Mouse (Mus musculus) spleen, postnatal 36 days (tissue): ENCODE results near the gene Cd248.
"Not testable (repeated sequence)": the region's sequence is repeated elsewhere in the genome, so short reads cannot be mapped to it uniquely, and the experiment has no call there.

Experiments
- DNase-seq, 2 experiments: peaks; one replicate each; pipeline ENCODE4 v3.0.0; 2022; ENCODE audit warnings: low spot score in 2 of 2, mixed read lengths in 1 of 2

Cd248 gene

DNA sequence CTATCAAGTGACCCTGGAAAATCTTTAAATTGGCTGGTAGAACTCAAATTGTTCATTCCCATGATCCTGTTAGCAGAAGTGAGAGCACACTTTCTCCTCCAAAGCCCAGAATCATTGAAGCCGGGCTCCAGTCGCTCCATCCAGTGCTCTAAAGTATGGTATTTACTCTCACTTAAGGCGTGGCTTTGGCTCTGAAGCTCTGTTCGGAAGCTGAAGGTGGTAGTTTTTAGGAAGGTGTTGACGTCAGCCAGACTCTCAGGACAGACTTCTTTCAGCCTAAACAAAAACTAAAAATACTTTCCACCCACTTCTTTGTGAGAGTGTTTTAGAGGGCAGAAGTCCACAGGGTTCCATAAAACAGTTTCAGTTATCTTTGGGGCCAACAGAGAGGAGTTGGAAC lies 5.6 kb downstream of the Cd248 start:
- no peak for DNase-seq

DNA sequence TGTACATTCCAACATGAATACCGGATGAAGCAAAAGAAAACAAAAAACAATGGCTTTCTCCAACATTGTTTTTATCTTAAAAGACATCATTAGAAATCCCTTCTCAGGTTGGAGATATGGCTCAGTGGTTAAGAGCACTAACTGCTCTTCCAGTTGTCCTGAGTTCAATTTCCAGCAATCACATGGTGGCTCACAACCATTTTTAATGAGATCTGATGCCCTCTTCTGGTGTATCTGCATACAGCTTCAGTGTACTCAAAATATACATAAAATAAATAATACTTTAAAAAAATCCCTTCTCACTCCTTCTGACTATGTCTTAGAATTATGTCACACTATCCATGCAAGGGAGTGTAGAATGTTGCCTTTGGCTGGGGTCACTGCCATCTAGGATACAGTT lies 11.4 kb downstream of the Cd248 start:
- DNase-seq = no peak

DNA sequence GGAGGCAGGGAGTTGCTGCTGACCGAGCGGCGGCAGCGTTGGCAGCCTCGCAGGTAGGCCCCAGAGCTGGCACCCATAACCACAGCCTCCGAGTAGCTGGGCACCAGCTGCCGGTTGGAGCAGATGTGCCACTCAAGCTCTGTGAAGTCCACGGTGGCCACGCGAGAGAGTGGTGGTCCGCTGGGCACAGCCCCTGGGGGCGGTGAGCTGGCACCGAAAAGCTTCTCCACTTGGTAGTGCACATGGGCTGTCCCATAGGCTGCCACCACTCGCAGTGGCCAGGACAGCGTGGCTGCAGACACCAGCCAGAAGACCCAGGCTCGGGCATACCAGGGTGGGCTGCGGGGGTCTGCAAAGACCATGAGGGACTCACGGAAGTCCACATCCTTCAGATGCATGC lies 14.1 kb downstream of the Cd248 start:
- DNase-seq = no peak

DNA sequence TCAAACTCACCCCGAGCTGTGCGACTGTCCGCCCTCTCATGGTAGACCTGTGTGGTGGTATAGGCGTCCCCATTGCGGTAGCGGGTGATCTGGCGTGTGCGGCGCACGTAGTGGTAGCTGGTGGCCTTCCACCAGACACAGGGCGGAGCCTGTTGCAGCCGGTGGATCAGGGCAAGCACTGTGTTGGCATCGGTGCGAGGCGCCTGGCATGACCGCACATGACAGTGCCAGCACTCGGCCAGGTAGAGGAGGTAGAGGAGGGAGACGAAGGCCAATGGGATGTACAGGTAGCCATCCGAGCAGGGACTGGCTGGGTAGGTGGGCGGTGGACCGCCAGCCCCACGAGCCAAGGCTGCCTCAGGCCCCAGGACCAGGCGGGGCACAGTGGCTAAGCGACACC lies 14.7 kb downstream of the Cd248 start:
- DNase-seq = no peak

DNA sequence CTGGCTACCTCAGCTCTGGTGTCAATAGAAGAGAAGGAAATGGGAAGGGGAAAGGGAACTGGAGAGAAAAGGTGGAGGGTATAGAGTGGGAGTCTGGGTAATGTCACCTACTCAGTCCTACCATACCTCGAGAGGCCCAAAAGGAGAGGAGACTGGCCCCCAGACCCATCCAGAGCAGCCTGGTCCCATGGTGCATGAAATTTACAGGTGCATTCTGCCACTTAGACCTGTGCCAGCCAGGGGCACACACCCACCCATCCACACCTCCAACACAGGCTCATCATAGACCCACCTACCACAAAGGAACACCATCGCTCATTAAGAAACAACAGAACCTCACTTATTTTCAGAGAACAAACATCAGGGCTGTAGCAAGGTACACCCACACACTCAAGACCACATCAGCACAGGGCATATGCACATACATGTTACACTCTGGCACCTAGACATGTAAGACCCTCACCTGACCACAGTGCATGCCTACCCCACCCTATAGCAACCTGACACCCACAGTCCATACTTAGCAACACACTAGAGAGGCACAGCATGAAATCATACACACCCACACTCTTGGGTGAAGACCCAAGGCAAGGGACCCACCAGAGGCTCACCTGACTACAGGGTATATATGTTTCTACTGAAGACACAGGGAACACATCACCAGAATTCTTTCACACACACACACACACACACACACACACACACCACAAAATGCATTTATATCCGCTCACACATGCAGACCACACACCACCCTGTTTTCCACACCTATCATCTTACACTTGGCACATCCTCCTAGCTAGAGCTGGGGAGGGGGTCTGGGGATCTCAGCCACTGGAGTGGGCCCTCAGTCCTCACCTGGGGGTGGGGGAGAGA lies 16.3 kb downstream of the Cd248 start:
- no peak for DNase-seq

DNA sequence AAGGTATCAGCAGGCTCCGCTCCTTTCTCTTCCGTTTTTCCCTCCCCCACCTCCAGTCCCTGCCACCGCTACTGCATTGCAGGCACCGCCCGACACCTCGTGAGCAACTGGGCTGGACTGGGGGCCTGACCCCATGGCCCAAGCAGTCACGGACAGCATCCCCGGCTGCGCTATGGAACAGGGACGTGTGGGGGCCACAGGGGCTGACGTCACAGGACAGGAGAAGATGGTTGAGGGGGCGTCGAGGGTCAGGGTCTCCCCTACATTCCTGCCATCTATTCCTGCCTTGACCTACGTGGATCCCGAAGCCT lies 16.9 kb downstream of the Cd248 start:
- DNase-seq = no peak

DNA sequence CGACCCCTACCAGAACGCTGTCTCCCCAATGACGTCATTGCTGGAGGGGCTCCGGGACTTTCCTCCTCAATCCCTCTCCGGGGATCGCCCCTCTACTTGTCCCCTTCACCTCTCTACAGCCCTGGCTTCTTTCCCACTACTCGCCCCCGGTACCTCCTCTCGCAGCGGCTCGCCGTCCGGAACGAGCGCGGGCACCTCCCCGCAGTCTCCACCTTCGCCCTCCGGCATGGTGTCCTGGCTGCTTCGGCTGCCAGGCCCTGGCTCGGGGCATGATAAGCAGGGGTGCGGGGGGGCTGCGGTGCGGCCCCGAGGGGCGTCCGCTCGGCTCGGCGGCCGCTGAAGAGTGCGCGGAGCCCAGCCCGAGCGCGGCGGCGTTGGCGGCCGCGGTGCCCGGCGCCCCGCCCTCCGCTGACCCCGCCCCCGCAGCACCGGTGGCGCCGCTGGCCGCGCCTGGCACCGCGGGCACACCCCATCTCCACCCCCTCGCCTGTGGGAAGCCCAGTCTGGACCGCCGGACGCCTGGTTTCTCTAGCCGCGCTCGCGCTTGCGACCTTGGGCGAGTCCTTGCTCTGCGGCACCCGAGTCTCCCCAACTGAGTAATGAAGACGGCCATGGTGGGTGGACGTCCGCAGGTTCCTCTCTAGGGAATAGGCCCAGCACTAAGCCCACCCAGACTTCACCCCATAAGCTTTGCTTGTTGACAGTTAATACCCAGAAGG lies 17.4 kb downstream of the Cd248 start, which contains the start of gene Tmem151a:
Gene Tmem151a (minus strand): TSS at position 387 of the 719 bp plus-strand sequence.
- peak in 1 of 2 experiments; percentile 36 for DNase-seq

DNA sequence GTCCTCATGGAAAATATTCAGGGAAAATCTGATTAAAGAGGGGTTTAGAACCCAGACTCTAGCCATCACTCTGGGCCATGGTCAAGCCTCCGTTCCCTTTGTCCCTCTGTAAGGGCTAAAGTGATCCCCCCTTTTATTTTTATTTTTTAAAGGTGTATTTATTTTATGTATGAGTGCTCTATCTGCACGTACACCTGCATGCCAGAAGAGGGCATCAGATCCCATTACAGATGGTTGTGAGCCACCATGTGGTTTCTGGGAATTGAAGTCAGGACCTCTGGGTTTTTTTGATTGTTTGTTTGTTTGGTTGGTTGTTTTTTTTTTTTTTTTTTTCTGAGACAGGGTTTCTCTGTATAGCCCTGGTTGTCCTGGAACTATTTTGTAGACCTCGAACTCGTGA lies 18.7 kb downstream of the Cd248 start:
- DNase-seq = not testable (repeated sequence)

DNA sequence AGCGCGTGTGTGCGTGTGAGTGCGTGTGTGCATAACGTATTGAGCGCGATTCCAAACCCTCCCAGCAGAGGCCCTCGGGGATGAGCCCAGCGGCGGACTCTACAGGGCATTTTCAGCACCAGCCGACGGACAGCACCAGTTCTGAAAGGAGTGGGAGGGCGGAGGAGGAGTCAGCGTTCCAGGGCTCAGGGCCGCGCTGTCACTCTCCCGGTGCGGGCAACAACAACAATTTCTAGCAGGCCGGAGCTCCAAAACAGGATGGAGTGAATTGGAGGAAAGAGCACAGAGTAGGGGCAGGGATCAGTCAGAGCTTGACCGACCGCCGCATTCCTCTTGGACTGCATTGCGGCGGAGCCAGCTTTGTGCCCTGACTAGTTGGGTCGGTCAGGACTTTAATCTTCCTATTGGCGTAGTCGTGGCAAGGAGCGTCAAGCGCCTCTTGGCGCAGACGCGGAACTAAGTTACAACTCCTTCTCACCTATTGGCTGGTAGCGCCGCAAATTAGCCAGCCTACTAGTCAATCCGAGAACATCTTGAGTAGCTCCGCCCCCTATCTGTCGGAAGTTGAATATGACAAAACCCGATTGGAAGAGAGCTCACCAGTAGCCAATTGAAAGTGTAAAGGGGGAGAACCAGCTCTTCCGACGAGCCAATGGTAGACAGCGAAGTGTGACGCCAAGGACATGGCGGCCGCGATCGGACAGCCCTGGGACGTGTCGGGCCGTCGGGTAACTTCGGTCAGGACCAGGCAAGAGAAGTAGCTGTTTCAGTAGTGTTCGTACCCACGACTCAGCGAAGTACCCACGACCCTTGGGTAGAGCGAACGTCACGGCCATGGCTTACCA lies 20.2 kb downstream of the Cd248 start, which contains the start of gene Yif1a:
Gene Yif1a (plus strand): TSS at position 655 of the 845 bp plus-strand sequence.
- DNase-seq = peak; percentile 96 to 97

DNA sequence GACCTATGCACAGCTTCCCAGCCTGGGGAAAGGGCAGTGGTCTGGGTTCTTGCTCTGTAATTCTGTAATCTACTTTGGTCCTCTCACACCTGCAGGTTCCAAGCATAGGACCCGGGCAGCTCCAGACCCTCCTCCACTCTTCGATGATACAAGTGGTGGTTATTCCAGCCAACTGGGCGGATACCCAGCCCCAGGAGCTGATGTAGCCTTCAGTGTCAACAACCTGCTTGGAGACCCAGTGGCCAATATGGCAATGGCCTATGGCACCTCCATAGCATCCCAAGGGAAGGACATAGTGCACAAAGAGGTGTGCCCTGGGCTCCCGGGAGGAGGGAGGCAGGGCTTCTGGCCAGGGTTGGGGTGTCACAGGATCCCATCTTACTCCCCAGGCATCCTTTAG lies 21.4 kb downstream of the Cd248 start:
- DNase-seq = no peak

DNA sequence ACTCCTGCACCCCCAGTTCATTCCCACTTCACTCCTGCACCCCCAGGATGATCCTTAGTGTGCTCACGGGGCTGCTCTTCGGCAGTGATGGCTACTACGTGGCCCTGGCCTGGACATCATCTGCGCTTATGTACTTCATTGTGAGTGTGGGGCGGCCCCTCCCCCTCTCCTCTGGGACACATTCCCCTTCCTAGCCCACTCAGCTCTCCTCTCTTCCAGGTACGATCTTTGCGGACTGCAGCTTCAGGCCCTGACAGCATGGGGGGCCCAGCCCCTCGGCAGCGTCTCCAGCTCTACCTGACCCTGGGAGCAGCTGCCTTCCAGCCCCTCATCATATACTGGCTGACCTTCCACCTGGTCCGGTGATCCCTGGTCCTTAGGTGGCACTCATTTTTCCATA lies 24.2 kb downstream of the Cd248 start:
- no peak for DNase-seq

DNA sequence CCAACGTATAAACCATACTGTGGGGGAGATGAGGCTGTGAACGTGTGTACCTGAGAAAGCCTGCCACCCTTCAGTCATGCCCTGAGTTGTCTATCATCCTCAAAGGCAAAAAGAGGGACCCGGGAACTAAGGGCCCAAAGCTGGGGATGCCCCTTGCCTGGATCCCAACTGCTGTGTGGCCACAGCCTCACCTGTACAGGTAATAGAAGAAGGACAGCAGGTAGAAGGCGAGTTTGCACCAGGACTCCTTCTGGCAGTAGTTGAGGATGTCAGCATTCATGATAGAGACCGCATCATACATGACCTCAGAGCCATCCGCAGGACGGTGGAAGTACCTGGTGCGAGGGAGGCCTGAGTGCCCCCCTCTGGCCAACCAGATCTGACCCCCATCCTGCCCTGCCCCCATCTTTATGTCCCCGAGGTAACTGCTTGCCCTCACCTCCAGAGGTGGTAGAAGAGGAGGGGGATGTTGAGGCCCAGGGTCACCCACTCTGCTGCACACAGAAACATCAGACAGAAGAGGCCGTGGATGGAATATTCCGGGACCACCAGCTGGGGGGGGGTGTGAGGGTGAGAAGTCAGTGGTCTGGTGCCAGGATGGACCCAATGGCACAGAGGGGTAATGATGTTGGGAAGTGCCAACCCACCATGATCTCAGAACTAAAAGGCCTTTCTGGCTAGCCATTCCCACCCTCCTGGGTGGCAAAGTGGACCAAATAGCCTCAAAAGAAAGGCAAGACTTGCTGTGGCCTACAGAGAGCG lies 25.8 kb downstream of the Cd248 start:
- DNase-seq = no peak

DNA sequence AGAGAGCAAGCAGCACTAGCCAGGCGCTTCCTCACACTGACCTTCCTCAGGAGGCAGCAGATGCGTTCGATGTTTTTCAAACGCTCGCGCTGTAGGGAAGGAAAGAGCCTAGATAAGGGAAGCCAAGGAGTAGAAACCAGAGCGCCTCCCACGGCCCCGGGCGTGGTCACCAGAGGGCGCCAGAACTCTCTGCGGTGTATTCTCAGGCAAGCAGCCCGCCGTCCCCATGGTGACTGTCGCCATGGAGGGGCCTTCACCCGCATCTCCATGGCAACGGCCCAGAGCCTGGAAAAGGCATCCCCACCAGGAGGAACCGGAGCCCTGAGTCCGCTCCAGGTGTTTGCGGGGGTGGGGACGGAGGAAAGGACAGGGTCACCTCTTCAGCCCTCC lies 26.4 kb downstream of the Cd248 start:
- peak; percentile 77 to 81 for DNase-seq

DNA sequence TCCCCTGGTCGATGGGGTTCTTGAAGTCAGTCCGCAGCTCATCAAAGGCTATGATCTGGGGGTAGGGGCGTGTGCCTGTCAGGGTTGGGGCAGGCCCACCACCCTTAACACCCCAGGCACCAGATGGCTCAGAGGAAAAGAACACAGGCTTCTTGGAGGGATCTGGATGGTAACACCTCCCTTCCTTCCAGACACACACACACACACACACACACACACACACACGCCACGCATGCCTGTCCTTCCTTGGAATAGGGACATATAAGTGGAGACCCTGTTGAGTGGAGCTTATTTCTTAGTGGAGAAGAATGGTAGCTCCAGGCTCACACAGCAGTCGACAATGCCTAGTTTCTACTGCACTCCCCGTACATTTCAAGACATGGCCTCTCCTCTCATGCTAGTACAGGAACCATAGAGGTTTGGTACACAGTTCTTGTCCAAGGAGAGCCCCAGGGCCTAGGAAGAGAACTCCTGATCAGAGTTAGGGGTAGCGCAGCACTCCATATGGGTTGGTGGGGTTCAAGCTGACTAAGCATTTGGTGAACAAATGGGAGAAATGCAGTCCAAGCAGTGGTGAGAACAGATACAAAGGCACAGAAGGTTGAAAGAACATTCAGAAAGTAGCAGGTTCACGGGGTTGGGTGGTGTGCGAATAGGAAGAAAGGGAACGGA lies 27.0 kb downstream of the Cd248 start:
- no peak for DNase-seq

DNA sequence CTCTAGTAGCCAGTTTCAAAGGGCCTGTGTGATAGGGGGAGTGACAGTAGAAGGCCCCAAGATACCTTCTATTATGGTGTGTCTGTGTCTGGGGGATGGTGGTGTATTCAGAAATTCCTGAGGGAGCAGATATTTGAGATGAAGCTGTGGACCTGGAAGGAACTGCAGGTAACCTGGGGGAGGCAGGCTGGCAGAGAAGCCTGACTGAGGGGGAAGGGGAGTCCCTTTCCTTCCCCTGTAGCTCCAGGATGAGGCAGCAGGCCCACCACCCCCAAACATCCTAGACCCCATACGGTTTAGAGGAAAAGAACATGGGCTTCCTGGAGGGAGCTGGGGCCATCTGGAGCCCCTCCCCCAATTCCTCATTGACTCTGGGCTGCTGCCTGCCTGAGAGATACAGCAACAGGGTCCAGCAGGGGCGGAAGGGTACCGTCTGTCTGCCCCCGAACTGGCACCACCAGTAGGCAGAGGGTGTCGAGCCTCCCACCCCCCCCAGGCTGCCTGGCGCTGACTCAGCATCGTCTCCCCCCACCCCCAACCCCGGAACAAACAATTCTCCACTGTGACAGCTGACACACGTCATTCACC lies 28.1 kb downstream of the Cd248 start:
- no peak for DNase-seq

DNA sequence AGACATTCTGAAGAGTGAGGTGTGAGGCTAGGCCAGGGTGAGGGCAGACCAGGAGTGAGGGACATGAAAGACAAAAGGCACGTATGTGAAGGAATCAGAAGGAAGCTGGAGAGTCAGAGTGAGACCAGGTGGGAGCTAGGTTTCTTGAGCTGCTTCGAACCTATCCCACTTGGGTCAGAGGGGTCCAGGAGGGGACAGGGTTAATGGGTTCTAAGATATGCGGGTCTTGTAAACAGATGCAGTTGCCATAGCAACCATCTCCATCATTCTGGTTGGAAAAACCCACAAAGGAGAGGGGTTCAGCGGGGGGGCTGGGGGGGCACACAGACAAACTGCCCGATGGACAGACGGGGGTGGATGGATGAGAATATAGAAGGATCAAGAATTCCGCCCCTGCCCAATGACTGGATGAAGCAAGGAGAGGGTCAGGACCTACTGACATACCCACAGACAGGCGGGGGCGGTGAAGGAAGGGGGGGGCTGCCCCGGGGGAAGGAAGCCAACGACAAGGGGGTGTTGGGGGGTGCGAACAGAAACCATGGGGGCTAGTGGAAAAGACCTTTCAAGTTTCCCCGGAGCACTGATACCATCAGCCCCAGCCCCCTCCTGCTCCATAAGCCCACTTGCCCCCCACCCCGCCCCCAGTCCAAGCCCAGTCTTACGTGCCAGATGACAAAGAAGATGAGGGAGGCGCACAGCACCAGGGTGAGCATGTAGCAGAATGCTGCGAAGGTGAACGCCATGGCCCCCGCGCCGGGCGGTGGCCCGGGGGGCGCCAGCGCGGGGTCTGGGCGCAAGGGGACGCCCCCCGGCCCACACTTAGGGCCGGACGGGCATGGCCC lies 29.9 kb downstream of the Cd248 start:
- no peak for DNase-seq

DNA sequence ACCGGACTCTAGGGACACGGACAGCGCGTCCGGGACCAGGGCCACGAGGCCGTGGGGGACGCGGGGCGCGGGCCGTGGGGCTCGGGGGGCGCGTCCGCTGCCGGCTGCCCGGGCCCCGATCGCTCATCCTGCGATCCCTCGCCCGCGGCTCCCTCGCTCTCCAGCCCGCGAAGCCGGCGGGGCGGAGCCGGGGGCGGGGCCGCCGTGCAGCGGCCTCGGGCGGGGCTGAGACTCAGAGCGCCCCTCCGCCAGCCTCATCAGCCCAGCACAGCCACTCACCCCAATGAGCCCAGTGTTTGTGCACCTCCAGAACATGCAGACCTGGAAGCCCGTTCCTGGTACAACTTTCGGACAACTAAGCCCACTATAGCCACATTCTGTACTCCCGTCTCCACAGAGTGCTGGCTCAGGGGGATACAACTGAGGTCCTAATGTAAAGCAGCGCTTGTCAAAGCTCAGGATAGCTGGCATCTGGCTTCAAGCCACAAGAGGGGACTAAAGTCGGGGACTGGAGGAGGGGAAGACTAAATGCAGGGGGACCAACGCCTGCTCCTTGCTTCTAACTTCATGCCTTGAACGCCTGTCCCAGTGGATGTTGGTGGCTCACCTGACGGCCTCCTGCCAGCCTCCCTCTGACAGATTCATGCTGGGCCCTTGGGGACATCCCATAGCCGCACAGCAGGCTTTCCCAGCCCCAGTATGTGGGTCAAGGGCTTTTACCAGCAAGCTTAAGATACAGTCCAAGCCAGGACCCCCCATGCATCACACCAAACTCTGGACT lies 30.7 kb downstream of the Cd248 start, which contains the start of gene Cnih2:
Gene Cnih2 (minus strand): TSS at position 159 of the 781 bp plus-strand sequence.
- DNase-seq = peak in 1 of 2 experiments; percentile 41

DNA sequence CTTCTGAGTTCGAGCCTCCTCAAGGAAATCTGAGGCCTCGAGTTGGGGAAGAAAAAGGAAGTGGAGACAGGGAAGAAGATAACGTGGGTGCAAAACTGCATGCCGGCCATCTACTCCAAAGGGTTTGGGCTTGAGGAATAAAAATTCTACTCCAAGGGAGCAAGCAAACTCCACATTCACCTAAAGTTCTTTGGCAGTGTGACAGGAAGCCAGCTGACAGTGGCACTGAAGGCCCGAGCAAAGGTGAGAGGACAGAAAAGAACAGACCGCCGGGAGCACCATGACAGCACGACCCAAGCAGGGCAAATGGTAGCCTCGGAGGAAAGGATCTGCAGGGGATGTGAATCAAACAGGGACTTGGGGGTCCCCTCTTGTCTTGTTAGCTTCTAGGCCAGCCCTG lies 38.2 kb downstream of the Cd248 start:
- DNase-seq = no peak

DNA sequence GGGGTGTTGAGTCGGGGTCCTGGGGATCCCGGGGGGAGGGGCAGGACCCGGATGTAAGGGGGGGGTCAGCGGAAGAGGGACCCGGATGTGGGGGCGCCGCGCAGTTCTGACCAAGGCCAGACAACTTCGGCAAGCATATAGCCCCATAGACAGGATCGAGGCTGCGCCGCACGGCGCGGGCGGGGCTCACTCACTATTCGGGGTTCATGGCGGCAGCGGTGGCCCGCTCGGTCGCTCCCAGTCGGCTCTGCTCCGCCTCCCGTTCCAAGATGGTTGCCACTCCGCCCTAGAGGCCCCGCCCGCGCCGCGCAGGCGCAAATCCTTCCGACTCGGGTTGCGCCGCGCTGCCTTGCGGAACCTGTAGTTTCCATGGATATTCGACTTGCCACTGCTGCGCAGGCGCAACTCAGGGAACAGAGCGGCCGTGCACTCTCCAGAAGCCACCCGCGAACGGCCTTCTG lies 38.9 kb downstream of the Cd248 start, which contains the start of gene Rab1b:
Gene Rab1b (minus strand): TSS at position 342 of the 461 bp plus-strand sequence.
- DNase-seq = peak; percentile 98 to 99
